ENCODE assay signal across 15 mouse cellular contexts in genomic region chr2:57849338-57850057, GRCm38 (mm10).
DNase-seq lines count a peak whose midpoint lies in the region; ATAC-seq lines count a peak whose summit lies in the region.
"Had no signal": no experiment of that assay in that cellular context is flagged by ENCODE, and none has a peak within 500 bp of the region (broad histone marks: within the 10 kb centered on the region; RNA-seq: fewer than 3 reads in every experiment).

No protein-coding gene starts in this region.

- no peaks in the 10 kb centered on the region for H3K27me3 ChIP-seq in embryonic facial prominence, embryonic 13.5 days
- no peaks in the 10 kb centered on the region for H3K27me3 ChIP-seq in hindbrain, embryonic 14.5 days (ENCODE audit: control insufficient read depth, insufficient read depth, low read length)
- no peaks in the 10 kb centered on the region for H3K27me3 ChIP-seq in midbrain, embryonic 13.5 days
- H3K27me3 ChIP-seq in liver, embryonic 11.5 days (replicated peaks; ENCODE audit: control insufficient read depth, insufficient read depth, low read length), result no peaks in the 10 kb centered on the region
- H3K27me3 ChIP-seq: heart, embryonic 13.5 days; neural tube, embryonic 15.5 days had no signal

- H3K27ac ChIP-seq in embryonic facial prominence, embryonic 13.5 days, result peak overlapping the region; percentile 69
- 0 out of 2 replicates have a peak overlapping the region, but pooled peaks have one; percentile 32 for H3K27ac ChIP-seq in hindbrain, embryonic 14.5 days
- H3K27ac ChIP-seq in midbrain, embryonic 13.5 days, result no peak overlapping the region
- H3K27ac ChIP-seq in liver, embryonic 11.5 days (ENCODE audit: low read depth, low read length), result no peak overlapping the region
- H3K27ac ChIP-seq: heart, embryonic 13.5 days; neural tube, embryonic 15.5 days had no signal

- no peaks in the 10 kb centered on the region for H3K36me3 ChIP-seq in embryonic facial prominence, embryonic 13.5 days
- no peaks in the 10 kb centered on the region for H3K36me3 ChIP-seq in hindbrain, embryonic 14.5 days (replicated peaks; ENCODE audit: control insufficient read depth, insufficient read depth)
- no peaks in the 10 kb centered on the region for H3K36me3 ChIP-seq in midbrain, embryonic 13.5 days
- H3K36me3 ChIP-seq in liver, embryonic 11.5 days (ENCODE audit: control insufficient read depth, insufficient read depth, low read length), result no peaks in the 10 kb centered on the region
- H3K36me3 ChIP-seq: heart, embryonic 13.5 days; neural tube, embryonic 15.5 days had no signal

- intact Hi-C loops in left cerebral cortex, postnatal 36 days (cut with DNase I), result no loop called here

- no peaks in the 10 kb centered on the region for H3K9me3 ChIP-seq in embryonic facial prominence, embryonic 13.5 days
- H3K9me3 ChIP-seq in hindbrain, embryonic 14.5 days (ENCODE audit: control insufficient read depth, low read length), result no peaks in the 10 kb centered on the region
- H3K9me3 ChIP-seq in midbrain, embryonic 13.5 days, result no peaks in the 10 kb centered on the region
- H3K9me3 ChIP-seq in liver, embryonic 11.5 days (ENCODE audit: control insufficient read depth, low read length), result no peaks in the 10 kb centered on the region
- H3K9me3 ChIP-seq: heart, embryonic 13.5 days; neural tube, embryonic 15.5 days had no signal

- DNase-seq in embryo, embryonic 10.5 days (ENCODE audit: low spot score), result peak; percentile 57
- no peak for DNase-seq in hindbrain, embryonic 14.5 days (ENCODE audit: low spot score)
- no peak for DNase-seq in urinary bladder, adult 2 months (ENCODE audit: low spot score)
- DNase-seq in liver, embryonic 11.5 days (ENCODE audit: low spot score), result no peak
- DNase-seq in left cerebral cortex, postnatal 36 days (ENCODE audit: low spot score in 2 of 2), result no peak
- DNase-seq: cerebellum, postnatal 36 days; gastrocnemius, postnatal 36 days; kidney, postnatal 10 days; liver; right cerebral cortex, postnatal 14 days; thymus, postnatal 25 days had no signal

- H3K4me1 ChIP-seq in embryonic facial prominence, embryonic 13.5 days, result peaks cover 24% of the 10 kb centered on the region
- peaks cover 7% of the 10 kb centered on the region; the same call in 1 of the 2 replicates for H3K4me1 ChIP-seq in hindbrain, embryonic 14.5 days (replicated peaks; ENCODE audit: control insufficient read depth, insufficient read depth, low read length)
- H3K4me1 ChIP-seq in midbrain, embryonic 13.5 days (replicated peaks), result peaks cover 20% of the 10 kb centered on the region
- H3K4me1 ChIP-seq in liver, embryonic 11.5 days (replicated peaks; ENCODE audit: control insufficient read depth, insufficient read depth, low read length), result no peaks in the 10 kb centered on the region

- no peak for ATAC-seq in embryonic facial prominence, embryonic 13.5 days (ENCODE audit: insufficient number of reproducible peaks, insufficient read depth, low FRiP score, low TSS enrichment, low read depth)
- ATAC-seq in hindbrain, embryonic 14.5 days (ENCODE audit: low FRiP score), result peak; percentile 53; the same call in 1 of the 2 replicates
- peak; percentile 68 for ATAC-seq in midbrain, embryonic 13.5 days
- ATAC-seq in liver, embryonic 11.5 days (replicated peaks; ENCODE audit: low FRiP score), result no peak

- H3K4me3 ChIP-seq in embryonic facial prominence, embryonic 13.5 days, result no peak overlapping the region
- no peak overlapping the region for H3K4me3 ChIP-seq in hindbrain, embryonic 14.5 days (replicated peaks; ENCODE audit: low read length)
- H3K4me3 ChIP-seq in midbrain, embryonic 13.5 days (replicated peaks), result no peak overlapping the region
- no peak overlapping the region for H3K4me3 ChIP-seq in liver, embryonic 11.5 days (ENCODE audit: low read depth, low read length)
- H3K4me3 ChIP-seq: heart, embryonic 13.5 days; neural tube, embryonic 15.5 days had no signal

- no peak overlapping the region for H3K9ac ChIP-seq in embryonic facial prominence, embryonic 13.5 days
- H3K9ac ChIP-seq in hindbrain, embryonic 14.5 days, result no peak overlapping the region
- H3K9ac ChIP-seq in midbrain, embryonic 13.5 days (replicated peaks), result no peak overlapping the region
- H3K9ac ChIP-seq in liver, embryonic 11.5 days (ENCODE audit: low read depth, low read length), result no peak overlapping the region
- H3K9ac ChIP-seq: heart, embryonic 13.5 days; neural tube, embryonic 15.5 days had no signal

- peak overlapping the region; percentile 27; the same call in 1 of the 2 replicates for H3K4me2 ChIP-seq in embryonic facial prominence, embryonic 13.5 days
- H3K4me2 ChIP-seq in hindbrain, embryonic 14.5 days (replicated peaks), result no peak overlapping the region
- no peak overlapping the region for H3K4me2 ChIP-seq in midbrain, embryonic 13.5 days (replicated peaks)
- H3K4me2 ChIP-seq in liver, embryonic 11.5 days, result no peak overlapping the region
- H3K4me2 ChIP-seq: heart, embryonic 13.5 days; neural tube, embryonic 15.5 days had no signal

- 17% methylated on average over 4 of the region's 4 CpGs for WGBS in embryonic facial prominence, embryonic 13.5 days
- 41% methylated on average over 4 of the region's 4 CpGs for WGBS in hindbrain, embryonic 14.5 days
- WGBS in midbrain, embryonic 13.5 days, result 33% methylated on average over 4 of the region's 4 CpGs
- WGBS in liver, embryonic 11.5 days, result 75% methylated on average over 4 of the region's 4 CpGs

Comparison
In these comparisons a context has a peak if more than half of its experiments do, and no peak if none do; other contexts are left out.
1. ATAC-seq: peak in hindbrain, embryonic 14.5 days (single experiment) and midbrain, embryonic 13.5 days (single experiment); none in embryonic facial prominence, embryonic 13.5 days (single experiment) and liver, embryonic 11.5 days (single experiment).
2. H3K27ac ChIP-seq: peak in embryonic facial prominence, embryonic 13.5 days (single experiment) and hindbrain, embryonic 14.5 days (single experiment); none in midbrain, embryonic 13.5 days (single experiment) and liver, embryonic 11.5 days (single experiment).